Mouse (Mus musculus): ENCODE measurements at regions not wholly inside any gene's neighbourhood (a gene's known extent, or its start where the extent isn't known, plus 50 kb on each side); places are given as distances from the start of the nearest gene placed in this dataset.

GRCm38 (mm10) chr12:107262516-107262915, 225.9 kb upstream of the 3110018I06Rik start:
- Histone ChIP-seq H3K27ac (replicated peaks; ENCODE audit: low read depth, low read length) (no peak overlapping the region), H3K4me3 (replicated peaks; ENCODE audit: low read depth, low read length) (no peak overlapping the region), H3K27me3 (ENCODE audit: control insufficient read depth, insufficient read depth, low read length) (no peaks in the 10 kb centered on the region), H3K9ac (replicated peaks; ENCODE audit: low read length) (no peak overlapping the region), H3K9me3 (ENCODE audit: control insufficient read depth, low read length) (no peaks in the 10 kb centered on the region), H3K4me2 (ENCODE audit: low read length) (no peak overlapping the region), H3K36me3 (ENCODE audit: control insufficient read depth, insufficient read depth, low read length) (no peaks in the 10 kb centered on the region), H3K4me1 (ENCODE audit: control insufficient read depth, insufficient read depth, low read length) (no peaks in the 10 kb centered on the region)
- DNase-seq (peak; percentile 62), ATAC-seq (ENCODE audit: low FRiP score, low TSS enrichment) (no peak)
- WGBS: 79% methylated on average over 4 of the region's 4 CpGs

DNA sequence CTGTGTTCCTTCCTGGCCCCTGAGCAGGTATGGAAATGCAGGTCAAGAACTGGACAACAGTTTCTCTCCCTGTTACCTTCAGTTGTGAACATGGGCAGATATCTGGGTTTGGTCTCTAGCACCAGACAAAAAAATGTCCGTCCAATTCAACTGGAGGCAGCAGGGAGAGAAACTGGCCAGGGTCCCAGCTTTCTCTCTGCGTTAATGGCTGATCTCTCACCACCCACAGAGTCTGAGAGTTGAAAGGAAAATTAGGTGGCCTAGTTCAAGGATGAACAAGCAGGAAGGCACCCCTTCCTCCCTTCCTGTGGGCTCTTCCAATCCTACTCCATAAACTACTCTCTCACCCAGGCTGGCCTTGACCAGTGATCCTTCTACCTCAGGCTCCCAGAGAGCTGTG, 221.7 kb upstream of the 3110018I06Rik start:
- ATAC-seq (ENCODE audit: low FRiP score, low TSS enrichment): no peak
- H3K9me3 ChIP-seq (ENCODE audit: control insufficient read depth, low read length): no peaks in the 10 kb centered on the region
- no peak overlapping the region for H3K4me2 ChIP-seq (ENCODE audit: low read length)
- no peak overlapping the region for H3K27ac ChIP-seq (replicated peaks; ENCODE audit: low read depth, low read length)
- no peaks in the 10 kb centered on the region for H3K4me1 ChIP-seq (ENCODE audit: control insufficient read depth, insufficient read depth, low read length)
- no peak overlapping the region for H3K9ac ChIP-seq (replicated peaks; ENCODE audit: low read length)
- WGBS: 71% methylated on average over 2 of the region's 2 CpGs
- no peaks in the 10 kb centered on the region for H3K36me3 ChIP-seq (ENCODE audit: control insufficient read depth, insufficient read depth, low read length)
- H3K4me3 ChIP-seq (replicated peaks; ENCODE audit: low read depth, low read length): no peak overlapping the region
- no peaks in the 10 kb centered on the region for H3K27me3 ChIP-seq (ENCODE audit: control insufficient read depth, insufficient read depth, low read length)
- DNase-seq: no peak

- Histone ChIP-seq H3K4me3 (replicated peaks; ENCODE audit: low read depth, low read length) (no peak overlapping the region), H3K36me3 (ENCODE audit: control insufficient read depth, insufficient read depth, low read length) (no peaks in the 10 kb centered on the region), H3K27me3 (ENCODE audit: control insufficient read depth, insufficient read depth, low read length) (no peaks in the 10 kb centered on the region), H3K9me3 (ENCODE audit: control insufficient read depth, low read length) (no peaks in the 10 kb centered on the region), H3K4me1 (ENCODE audit: control insufficient read depth, insufficient read depth, low read length) (no peaks in the 10 kb centered on the region), H3K9ac (replicated peaks; ENCODE audit: low read length) (no peak overlapping the region), H3K27ac (replicated peaks; ENCODE audit: low read depth, low read length) (no peak overlapping the region), H3K4me2 (ENCODE audit: low read length) (no peak overlapping the region)
- WGBS: 61% methylated on average over 9 of the region's 9 CpGs
- no peak for ATAC-seq (ENCODE audit: low FRiP score, low TSS enrichment)
- peak; percentile 17 for DNase-seq
Measured at GRCm38 (mm10) chr12:107285622-107286021, 202.8 kb upstream of the 3110018I06Rik start.

DNA sequence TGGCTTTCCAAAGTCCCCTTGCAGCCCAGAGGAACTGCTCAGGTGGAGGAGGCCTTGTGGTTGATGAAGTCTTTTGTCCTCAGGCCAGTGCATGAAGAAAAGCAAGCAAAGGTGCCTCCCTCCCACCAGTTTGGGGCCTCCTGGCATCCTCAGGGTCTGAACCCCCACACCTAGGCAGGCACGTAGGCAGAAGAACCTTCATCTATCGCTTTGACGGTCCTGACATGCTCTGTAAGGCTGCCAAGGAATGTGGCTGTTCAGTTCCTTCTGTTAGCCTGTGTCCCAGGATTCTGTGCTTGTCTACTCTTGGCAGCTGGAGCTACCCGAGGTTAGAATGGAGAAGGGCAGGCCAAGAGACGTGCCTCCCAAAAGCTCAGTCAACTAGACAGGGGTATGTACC, 197.1 kb upstream of the 3110018I06Rik start:
- no peaks in the 10 kb centered on the region for H3K36me3 ChIP-seq (ENCODE audit: control insufficient read depth, insufficient read depth, low read length)
- H3K27me3 ChIP-seq (ENCODE audit: control insufficient read depth, insufficient read depth, low read length): no peaks in the 10 kb centered on the region
- H3K4me3 ChIP-seq (replicated peaks; ENCODE audit: low read depth, low read length): no peak overlapping the region
- H3K9me3 ChIP-seq (ENCODE audit: control insufficient read depth, low read length): no peaks in the 10 kb centered on the region
- 86% methylated on average over 5 of the region's 5 CpGs for WGBS
- no peaks in the 10 kb centered on the region for H3K4me1 ChIP-seq (ENCODE audit: control insufficient read depth, insufficient read depth, low read length)
- ATAC-seq (ENCODE audit: low FRiP score, low TSS enrichment) (no peak), DNase-seq (no peak)
- H3K4me2 ChIP-seq (ENCODE audit: low read length): no peak overlapping the region
- H3K9ac ChIP-seq (replicated peaks; ENCODE audit: low read length): no peak overlapping the region
- no peak overlapping the region for H3K27ac ChIP-seq (replicated peaks; ENCODE audit: low read depth, low read length)

- Histone ChIP-seq H3K4me2 (ENCODE audit: low read length) (no peak overlapping the region), H3K4me3 (replicated peaks; ENCODE audit: low read depth, low read length) (no peak overlapping the region), H3K9ac (replicated peaks; ENCODE audit: low read length) (no peak overlapping the region), H3K36me3 (ENCODE audit: control insufficient read depth, insufficient read depth, low read length) (no peaks in the 10 kb centered on the region), H3K27me3 (ENCODE audit: control insufficient read depth, insufficient read depth, low read length) (no peaks in the 10 kb centered on the region), H3K4me1 (ENCODE audit: control insufficient read depth, insufficient read depth, low read length) (no peaks in the 10 kb centered on the region), H3K9me3 (ENCODE audit: control insufficient read depth, low read length) (no peaks in the 10 kb centered on the region), H3K27ac (replicated peaks; ENCODE audit: low read depth, low read length) (no peak overlapping the region)
- ATAC-seq (ENCODE audit: low FRiP score, low TSS enrichment) (no peak), DNase-seq (peak; percentile 50)
- 51% methylated on average over 15 of the region's 15 CpGs for WGBS
Measured at GRCm38 (mm10) chr12:107307094-107307740, 181.2 kb upstream of the 3110018I06Rik start.

- DNase-seq (no peak), ATAC-seq (ENCODE audit: low FRiP score, low TSS enrichment) (no peak)
- no peaks in the 10 kb centered on the region for H3K36me3 ChIP-seq (ENCODE audit: control insufficient read depth, insufficient read depth, low read length)
- no peak overlapping the region for H3K9ac ChIP-seq (replicated peaks; ENCODE audit: low read length)
- H3K4me3 ChIP-seq (replicated peaks; ENCODE audit: low read depth, low read length): no peak overlapping the region
- 98% methylated on average over 4 of the region's 4 CpGs for WGBS
- no peaks in the 10 kb centered on the region for H3K4me1 ChIP-seq (ENCODE audit: control insufficient read depth, insufficient read depth, low read length)
- no peak overlapping the region for H3K27ac ChIP-seq (replicated peaks; ENCODE audit: low read depth, low read length)
- no peaks in the 10 kb centered on the region for H3K9me3 ChIP-seq (ENCODE audit: control insufficient read depth, low read length)
- H3K27me3 ChIP-seq (ENCODE audit: control insufficient read depth, insufficient read depth, low read length): no peaks in the 10 kb centered on the region
- H3K4me2 ChIP-seq (ENCODE audit: low read length): no peak overlapping the region
Measured at GRCm38 (mm10) chr12:107315446-107315845, 173.0 kb upstream of the 3110018I06Rik start.

DNA sequence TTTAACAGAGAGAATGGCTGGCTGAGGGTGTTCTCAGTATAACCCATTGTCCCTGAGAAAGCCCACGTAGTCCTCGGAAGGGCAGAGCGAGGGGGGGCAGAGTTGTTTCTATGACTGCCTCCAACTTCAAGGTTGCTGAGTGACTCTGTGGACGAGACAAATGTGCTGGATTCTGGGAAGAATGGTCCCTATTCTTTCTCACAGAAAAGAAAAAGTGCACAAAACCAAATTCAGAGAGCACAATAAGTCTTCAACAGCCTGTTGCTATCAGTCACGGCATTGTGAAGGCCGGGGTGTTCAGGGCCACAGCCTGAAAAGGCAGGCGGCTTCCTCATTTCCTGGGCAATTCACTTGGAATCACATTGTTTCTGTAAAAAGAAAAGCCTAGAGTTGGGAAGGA, 165.6 kb upstream of the 3110018I06Rik start:
- no peaks in the 10 kb centered on the region for H3K27me3 ChIP-seq (ENCODE audit: control insufficient read depth, insufficient read depth, low read length)
- no peaks in the 10 kb centered on the region for H3K9me3 ChIP-seq (ENCODE audit: control insufficient read depth, low read length)
- H3K9ac ChIP-seq (replicated peaks; ENCODE audit: low read length): no peak overlapping the region
- H3K4me3 ChIP-seq (replicated peaks; ENCODE audit: low read depth, low read length): no peak overlapping the region
- H3K4me1 ChIP-seq (ENCODE audit: control insufficient read depth, insufficient read depth, low read length): no peaks in the 10 kb centered on the region
- DNase-seq (no peak), ATAC-seq (ENCODE audit: low FRiP score, low TSS enrichment) (no peak)
- no peak overlapping the region for H3K27ac ChIP-seq (replicated peaks; ENCODE audit: low read depth, low read length)
- WGBS: 30% methylated on average over 7 of the region's 7 CpGs
- H3K36me3 ChIP-seq (ENCODE audit: control insufficient read depth, insufficient read depth, low read length): no peaks in the 10 kb centered on the region
- no peak overlapping the region for H3K4me2 ChIP-seq (ENCODE audit: low read length)

- no peak overlapping the region for H3K4me3 ChIP-seq (replicated peaks; ENCODE audit: low read depth, low read length)
- no peak overlapping the region for H3K9ac ChIP-seq (replicated peaks; ENCODE audit: low read length)
- H3K27ac ChIP-seq (replicated peaks; ENCODE audit: low read depth, low read length): no peak overlapping the region
- H3K4me1 ChIP-seq (ENCODE audit: control insufficient read depth, insufficient read depth, low read length): 0 out of 2 replicates have a peak, but pooled peaks cover 5% of the 10 kb centered on the region
- H3K4me2 ChIP-seq (ENCODE audit: low read length): no peak overlapping the region
- no peak for DNase-seq
- no peaks in the 10 kb centered on the region for H3K27me3 ChIP-seq (ENCODE audit: control insufficient read depth, insufficient read depth, low read length)
- no peak for ATAC-seq (ENCODE audit: low FRiP score, low TSS enrichment)
- no peaks in the 10 kb centered on the region for H3K36me3 ChIP-seq (ENCODE audit: control insufficient read depth, insufficient read depth, low read length)
- no peaks in the 10 kb centered on the region for H3K9me3 ChIP-seq (ENCODE audit: control insufficient read depth, low read length)
- 94% methylated on average over 10 of the region's 10 CpGs for WGBS
Measured at GRCm38 (mm10) chr12:107326101-107326500, 162.3 kb upstream of the 3110018I06Rik start.

- H3K9ac ChIP-seq (replicated peaks; ENCODE audit: low read length): no peak overlapping the region
- no peak overlapping the region for H3K4me2 ChIP-seq (ENCODE audit: low read length)
- H3K27me3 ChIP-seq (ENCODE audit: control insufficient read depth, insufficient read depth, low read length): no peaks in the 10 kb centered on the region
- 0 out of 2 replicates have a peak, but pooled peaks cover 5% of the 10 kb centered on the region for H3K4me1 ChIP-seq (ENCODE audit: control insufficient read depth, insufficient read depth, low read length)
- no peaks in the 10 kb centered on the region for H3K9me3 ChIP-seq (ENCODE audit: control insufficient read depth, low read length)
- DNase-seq (no peak), ATAC-seq (ENCODE audit: low FRiP score, low TSS enrichment) (no peak)
- H3K4me3 ChIP-seq (replicated peaks; ENCODE audit: low read depth, low read length): no peak overlapping the region
- H3K36me3 ChIP-seq (ENCODE audit: control insufficient read depth, insufficient read depth, low read length): no peaks in the 10 kb centered on the region
- WGBS: 79% methylated on average over 9 of the region's 9 CpGs
- no peak overlapping the region for H3K27ac ChIP-seq (replicated peaks; ENCODE audit: low read depth, low read length)
Measured at GRCm38 (mm10) chr12:107327107-107327770, 161.2 kb upstream of the 3110018I06Rik start.

Data from midbrain, embryonic 14.5 days (tissue).